Mouse (Mus musculus): ENCODE data around the gene Rbfox3. TPM values are rescaled to one million over a fixed set of nuclear protein-coding genes. Genes with fewer than 3 reads are reported as not detected.

Gene Rbfox3
- polyA plus RNA-seq, 1 experiment from 2014 or later = 0.79 TPM

Small RNA genes within 50 kb of the gene (microRNA-seq; reads per million reads assigned to microRNA genes)
- not detected for gene Gm25040

Other genes starting within 250 kb of the Rbfox3 start
- not detected in 2 replicates for gene Enpp7, start 76.6 kb upstream of the Rbfox3 start, polyA plus RNA-seq (2015; fragmentation: Nextera tagmentation; extraction: Ambion mirVana)
- gene Cbx2, start 111.4 kb upstream of the Rbfox3 start, polyA plus RNA-seq (2015; fragmentation: Nextera tagmentation; extraction: Ambion mirVana) = 38.9 and 40.7 TPM in 2 replicates
- 9.8 and 10.3 TPM in 2 replicates for gene Cbx8, start 129.4 kb upstream of the Rbfox3 start, polyA plus RNA-seq (2015; fragmentation: Nextera tagmentation; extraction: Ambion mirVana)
- gene Cbx4, start 174.6 kb upstream of the Rbfox3 start, polyA plus RNA-seq (2015; fragmentation: Nextera tagmentation; extraction: Ambion mirVana) = 8.6 and 9.9 TPM in 2 replicates

Measured in kidney, embryonic 15.5 days (tissue).